Mouse (Mus musculus) embryonic fibroblast, embryonic 13.5 days (primary cell): Measurements from ENCODE around the gene Utp6.

Experiments used
- CTCF ChIP-seq: IDR thresholded peaks from 2 replicates; pipeline ENCODE4 v1.5.1; 2011; ENCODE audit warnings: mild to moderate bottlenecking, control low read depth, low read length, moderate library complexity, borderline replicate concordance; ENCODE audit not compliant: insufficient read depth
- POLR2A ChIP-seq: IDR thresholded peaks from 2 replicates; pipeline ENCODE4 v1.6.1; 2011; ENCODE audit warnings: low read depth, mild to moderate bottlenecking, control low read depth, low read length, moderate library complexity

- TF ChIP-seq POLR2A (no peak), CTCF (no peak)
Observed at GRCm38 (mm10) chr11:79965896-79966295, 3.7 kb upstream of the Utp6 start.
